Mouse (Mus musculus): Measurements from ENCODE around the gene Ppip5k2. TPM values are rescaled to one million over a fixed set of nuclear protein-coding genes. Genes with fewer than 3 reads are reported as not detected.
A peak's percentile ranks its signal among the peaks of the same experiment; 100 is the strongest.

The Ppip5k2 gene
- total and polyA plus RNA-seq, 3 experiments, result 26.9 to 84.1 (median 69.8) TPM

DNA sequence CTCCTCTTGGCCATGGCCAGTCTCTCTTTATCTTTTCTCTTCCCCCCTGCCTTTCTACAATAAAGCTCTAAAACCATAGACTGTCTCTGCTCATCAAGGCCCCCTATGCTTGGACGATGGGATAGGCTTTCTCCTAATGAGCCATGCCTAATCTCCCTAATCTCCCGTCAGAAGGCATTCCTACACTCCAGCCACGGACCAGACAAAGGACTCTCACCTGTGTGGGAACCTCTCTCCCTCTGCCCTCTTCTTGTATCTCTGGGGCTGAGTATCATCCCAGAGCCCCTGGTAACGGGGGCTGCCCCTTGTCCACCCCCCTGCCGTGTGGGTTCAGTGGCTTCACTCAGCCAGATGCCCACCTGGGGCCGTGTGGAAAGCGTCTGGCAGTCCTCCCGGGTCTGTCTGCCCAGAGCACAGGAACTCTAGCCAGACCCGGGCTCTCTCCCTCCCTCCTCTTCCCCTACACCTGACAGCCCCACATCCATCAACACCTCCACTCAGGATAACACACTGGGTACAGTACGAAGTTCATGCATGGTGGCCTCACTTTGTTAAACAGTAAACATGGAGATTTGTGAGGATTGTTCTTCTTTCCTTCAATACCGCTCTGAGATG is 71.1 kb downstream of the Ppip5k2 start:
- Histone ChIP-seq H3K27ac (no peak overlapping the region), H3K79me2 (replicated peaks; ENCODE audit: control insufficient read depth, insufficient read depth, low read length) (no peaks in the 10 kb centered on the region), H3K4me1 (ENCODE audit: control insufficient read depth, insufficient read depth, low read length) (no peaks in the 10 kb centered on the region), H3K27me3 (ENCODE audit: control insufficient read depth, insufficient read depth, low read length) (no peaks in the 10 kb centered on the region), H3K9ac (ENCODE audit: low read depth, low read length) (no peak overlapping the region), H3K36me3 (ENCODE audit: control insufficient read depth, insufficient read depth, low read length) (no peaks in the 10 kb centered on the region), H3K4me3 (no peak overlapping the region)
- no peak for DNase-seq
- 18% methylated on average over 11 of the region's 11 CpGs for WGBS
- intact Hi-C loops (cut with DNase I), result no loop called here
- TF ChIP-seq EP300 (IDR thresholded peaks at IDR 0.05; ENCODE audit: insufficient read depth, low read depth, low read length) (no peak), CTCF (IDR thresholded peaks at IDR 0.05) (no peak), POLR2A (IDR thresholded peaks at IDR 0.05; ENCODE audit: insufficient read depth, low read depth, low read length) (no peak)

- intact Hi-C loops (cut with DNase I), result no loop called here
- WGBS, result 89% methylated on average over 1 of the region's 1 CpGs
These were observed 72.9 kb downstream of the Ppip5k2 start for GRCm38 (mm10) chr1:97697273-97697672.

DNA sequence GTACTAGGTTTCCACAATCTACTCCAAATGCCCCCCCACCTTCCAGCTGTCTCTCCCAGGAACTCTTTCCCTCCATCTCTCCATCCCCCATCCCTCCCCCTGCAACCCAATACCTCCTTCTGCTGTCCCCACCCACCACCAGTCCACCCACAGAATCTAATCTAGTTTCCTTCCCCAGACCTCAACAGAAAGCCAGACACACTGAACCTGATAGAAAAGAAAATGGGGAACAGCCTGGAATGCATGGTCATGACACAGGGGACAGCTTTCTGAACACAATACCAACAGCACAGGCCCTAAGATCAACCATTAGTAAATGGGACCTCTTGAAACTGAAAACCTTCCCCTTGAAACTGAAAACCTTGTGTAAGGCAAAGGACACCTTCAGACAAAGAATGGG is 76.4 kb downstream of the Ppip5k2 start:
- no peak overlapping the region for H3K27ac ChIP-seq
- no peaks in the 10 kb centered on the region for H3K27me3 ChIP-seq (ENCODE audit: control insufficient read depth, insufficient read depth, low read length)
- no peaks in the 10 kb centered on the region for H3K79me2 ChIP-seq (replicated peaks; ENCODE audit: control insufficient read depth, insufficient read depth, low read length)
- TF ChIP-seq EP300 (IDR thresholded peaks at IDR 0.05; ENCODE audit: insufficient read depth, low read depth, low read length), result no peak
- TF ChIP-seq CTCF (IDR thresholded peaks at IDR 0.05), result no peak
- no peak for TF ChIP-seq POLR2A (IDR thresholded peaks at IDR 0.05; ENCODE audit: insufficient read depth, low read depth, low read length)
- H3K4me1 ChIP-seq (ENCODE audit: control insufficient read depth, insufficient read depth, low read length), result no peaks in the 10 kb centered on the region
- H3K4me3 ChIP-seq, result no peak overlapping the region
- intact Hi-C loops (cut with DNase I), result no loop called here
- H3K9ac ChIP-seq (ENCODE audit: low read depth, low read length), result no peak overlapping the region
- H3K36me3 ChIP-seq (ENCODE audit: control insufficient read depth, insufficient read depth, low read length), result no peaks in the 10 kb centered on the region
- DNase-seq, result no peak

More at GRCm38 (mm10) chr1:97697273-97697672, 72.9 kb downstream of the Ppip5k2 start:
- H3K4me1 ChIP-seq (ENCODE audit: control insufficient read depth, insufficient read depth, low read length), result no peaks in the 10 kb centered on the region
- no peaks in the 10 kb centered on the region for H3K27me3 ChIP-seq (ENCODE audit: control insufficient read depth, insufficient read depth, low read length)
- no peak overlapping the region for H3K27ac ChIP-seq
- no peak for TF ChIP-seq CTCF (IDR thresholded peaks at IDR 0.05)
- H3K79me2 ChIP-seq (replicated peaks; ENCODE audit: control insufficient read depth, insufficient read depth, low read length), result no peaks in the 10 kb centered on the region
- no peak overlapping the region for H3K9ac ChIP-seq (ENCODE audit: low read depth, low read length)
- H3K4me3 ChIP-seq, result no peak overlapping the region
- no peak for DNase-seq
- no peaks in the 10 kb centered on the region for H3K36me3 ChIP-seq (ENCODE audit: control insufficient read depth, insufficient read depth, low read length)

GRCm38 (mm10) chr1:97688756-97689155 is 81.5 kb downstream of the Ppip5k2 start:
- no peak overlapping the region for H3K9ac ChIP-seq (ENCODE audit: low read depth, low read length)
- 4% methylated on average over 3 of the region's 3 CpGs for WGBS
- TF ChIP-seq EP300 (IDR thresholded peaks at IDR 0.05; ENCODE audit: insufficient read depth, low read depth, low read length) (0 out of 2 replicates have a peak, but pooled peaks have one; percentile 51), CTCF (IDR thresholded peaks at IDR 0.05) (peak; percentile 93), POLR2A (IDR thresholded peaks at IDR 0.05; ENCODE audit: insufficient read depth, low read depth, low read length) (no peak)
- intact Hi-C loops (cut with DNase I), result loop anchor here (1.0 to 5.0 kb wide), 3 partner anchors 36 to 650 kb away; no protein-coding TSS in a partner anchor
- peak in 1 of 2 experiments; percentile 22 for DNase-seq
- H3K36me3 ChIP-seq (ENCODE audit: control insufficient read depth, insufficient read depth, low read length), result no peaks in the 10 kb centered on the region
- H3K4me1 ChIP-seq (ENCODE audit: control insufficient read depth, insufficient read depth, low read length), result no peaks in the 10 kb centered on the region
- H3K79me2 ChIP-seq (replicated peaks; ENCODE audit: control insufficient read depth, insufficient read depth, low read length), result no peaks in the 10 kb centered on the region
- H3K4me3 ChIP-seq, result no peak overlapping the region
- H3K27ac ChIP-seq, result no peak overlapping the region
- H3K27me3 ChIP-seq (ENCODE audit: control insufficient read depth, insufficient read depth, low read length), result no peaks in the 10 kb centered on the region

DNA sequence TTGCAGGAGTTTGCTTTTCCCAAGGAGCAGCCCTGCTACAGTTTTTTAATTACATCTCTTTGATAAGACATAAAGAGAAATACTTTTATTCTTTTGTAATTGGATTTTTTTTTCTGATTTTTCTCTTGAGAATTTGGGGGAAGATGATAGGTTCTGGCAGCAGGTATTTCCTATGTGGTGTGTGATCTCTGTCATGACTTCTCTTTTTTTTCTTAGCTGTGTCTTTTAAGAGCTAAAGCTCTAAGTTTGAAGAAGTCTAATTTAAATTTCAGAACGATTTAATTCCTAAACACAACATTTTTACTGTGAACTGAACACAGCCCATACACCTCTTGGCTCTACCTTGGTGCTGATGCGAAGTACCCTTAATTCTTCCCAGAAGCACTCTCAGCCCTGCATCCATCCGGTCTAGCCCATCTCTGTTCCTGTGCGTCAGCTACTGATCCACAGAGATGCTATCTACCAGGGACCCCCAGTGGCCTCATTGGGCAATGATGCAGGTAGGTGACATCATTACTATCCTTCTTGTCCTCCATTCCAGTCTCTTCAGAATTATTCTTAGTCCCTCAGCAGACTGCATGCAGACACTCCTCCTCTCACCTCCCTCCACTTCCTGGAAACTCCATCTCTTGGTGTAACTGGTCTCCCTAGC is 93.6 kb downstream of the Ppip5k2 start:
- intact Hi-C loops (cut with DNase I), result no loop called here
- Histone ChIP-seq H3K4me1 (ENCODE audit: control insufficient read depth, insufficient read depth, low read length) (no peaks in the 10 kb centered on the region; the same call in 1 of the 2 replicates), H3K9ac (ENCODE audit: low read depth, low read length) (no peak overlapping the region), H3K27me3 (ENCODE audit: control insufficient read depth, insufficient read depth, low read length) (no peaks in the 10 kb centered on the region), H3K4me3 (no peak overlapping the region), H3K36me3 (ENCODE audit: control insufficient read depth, insufficient read depth, low read length) (no peaks in the 10 kb centered on the region), H3K27ac (no peak overlapping the region), H3K79me2 (replicated peaks; ENCODE audit: control insufficient read depth, insufficient read depth, low read length) (no peaks in the 10 kb centered on the region)
- WGBS, result 65% methylated on average over 4 of the region's 4 CpGs
- no peak for DNase-seq
- no peak for TF ChIP-seq EP300 (IDR thresholded peaks at IDR 0.05; ENCODE audit: insufficient read depth, low read depth, low read length)
- TF ChIP-seq POLR2A (IDR thresholded peaks at IDR 0.05; ENCODE audit: insufficient read depth, low read depth, low read length), result no peak
- TF ChIP-seq CTCF (IDR thresholded peaks at IDR 0.05), result no peak

DNA sequence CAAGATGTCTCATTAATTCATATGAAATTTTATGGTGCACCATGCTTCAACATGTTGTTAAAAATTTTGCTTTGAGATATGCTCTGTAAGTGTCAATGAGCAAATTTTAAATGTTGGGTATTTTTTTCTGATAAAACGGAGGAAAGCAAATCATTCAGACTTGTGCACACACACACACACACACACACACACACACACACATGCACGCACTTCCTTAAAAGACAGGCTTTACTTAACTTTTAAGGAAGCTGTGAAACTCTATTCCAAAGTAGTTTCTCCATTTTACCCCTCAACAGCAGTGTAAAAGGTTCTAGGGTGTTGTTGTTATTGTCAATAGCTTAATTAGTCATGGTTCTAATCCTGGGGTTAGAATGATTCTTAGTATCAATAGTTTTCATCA is 94.1 kb downstream of the Ppip5k2 start:
- Histone ChIP-seq H3K36me3 (ENCODE audit: control insufficient read depth, insufficient read depth, low read length) (no peaks in the 10 kb centered on the region), H3K9ac (ENCODE audit: low read depth, low read length) (no peak overlapping the region), H3K27ac (no peak overlapping the region), H3K4me3 (no peak overlapping the region), H3K27me3 (ENCODE audit: control insufficient read depth, insufficient read depth, low read length) (no peaks in the 10 kb centered on the region), H3K79me2 (replicated peaks; ENCODE audit: control insufficient read depth, insufficient read depth, low read length) (no peaks in the 10 kb centered on the region), H3K4me1 (ENCODE audit: control insufficient read depth, insufficient read depth, low read length) (no peaks in the 10 kb centered on the region; the same call in 1 of the 2 replicates)
- 50% methylated on average over 2 of the region's 2 CpGs for WGBS
- TF ChIP-seq CTCF (IDR thresholded peaks at IDR 0.05), result no peak
- no peak for TF ChIP-seq EP300 (IDR thresholded peaks at IDR 0.05; ENCODE audit: insufficient read depth, low read depth, low read length)
- TF ChIP-seq POLR2A (IDR thresholded peaks at IDR 0.05; ENCODE audit: insufficient read depth, low read depth, low read length), result no peak
- DNase-seq, result no peak
- intact Hi-C loops (cut with DNase I), result no loop called here

Measured in heart, adult 2 months (tissue).